Mouse (Mus musculus): ENCODE data around the gene Hoxa5. TPM values are rescaled to one million over a fixed set of nuclear protein-coding genes. Genes with fewer than 3 reads are reported as not detected.

Gene Hoxa5
- total RNA-seq, 2 experiments from 2014 or later: 1.9 to 3.5 TPM

Small RNA genes within 50 kb of the gene (microRNA-seq; reads per million reads assigned to microRNA genes)
- gene Mir196b (ENCODE audit: borderline replicate concordance in 2 of 2): 7,568 to 10,738 reads per million in 2 experiments

Other genes starting within 250 kb of the Hoxa5 start
- 1 to 10 TPM; 2.1 to 6.6 TPM for gene Skap2, start 192.0 kb downstream of the Hoxa5 start, total RNA-seq (2021)
- gene Hoxa1, start 46.3 kb downstream of the Hoxa5 start, total RNA-seq (2021): under 1 TPM in 1 of 2 experiments, not detected in 1; 0.21 TPM
- gene Hoxa2, start 39.8 kb downstream of the Hoxa5 start, total RNA-seq (2021): under 1 TPM; 0.28 to 0.83 TPM
- gene 5730596B20Rik, start 27.1 kb downstream of the Hoxa5 start, total RNA-seq (2021): not detected
- 1 to 10 TPM; 2.3 to 2.8 TPM for gene Hoxa4, start 12.8 kb downstream of the Hoxa5 start, total RNA-seq (2021)
- gene Hoxa6, start 4.1 kb upstream of the Hoxa5 start, total RNA-seq (2021): 1 to 10 TPM; 1.8 to 2.8 TPM
- gene Hoxa3, start 8.7 kb upstream of the Hoxa5 start, total RNA-seq (2021): 1 to 10 TPM; 2.4 to 3.3 TPM
- gene Gm28308, start 8.8 kb upstream of the Hoxa5 start, total RNA-seq (2021): under 1 TPM in 1 of 2 experiments, not detected in 1; 0.46 TPM
- gene Hoxa7, start 17.3 kb upstream of the Hoxa5 start, total RNA-seq (2021): 1 to 10 TPM; 4.7 to 5.5 TPM
- gene Hoxa9, start 26.5 kb upstream of the Hoxa5 start, total RNA-seq (2021): 10 to 100 TPM in 1 of 2 experiments, 1 to 10 TPM in 1; 5.7 to 13.5 TPM
- 10 to 100 TPM; 14.8 to 18.4 TPM for gene Hoxa10, start 36.3 kb upstream of the Hoxa5 start, total RNA-seq (2021)
- 1 to 10 TPM; 1.4 to 1.8 TPM for gene Hoxa11, start 41.2 kb upstream of the Hoxa5 start, total RNA-seq (2021)
- gene Hoxa13, start 56.3 kb upstream of the Hoxa5 start, total RNA-seq (2021): 1 to 10 TPM in 1 of 2 experiments, under 1 TPM in 1; 0.48 to 2.1 TPM
- gene Evx1, start 108.9 kb upstream of the Hoxa5 start, total RNA-seq (2021): not detected